Comparison of ENCODE assay signal across 8 mouse cellular contexts in the genomic region with DNA sequence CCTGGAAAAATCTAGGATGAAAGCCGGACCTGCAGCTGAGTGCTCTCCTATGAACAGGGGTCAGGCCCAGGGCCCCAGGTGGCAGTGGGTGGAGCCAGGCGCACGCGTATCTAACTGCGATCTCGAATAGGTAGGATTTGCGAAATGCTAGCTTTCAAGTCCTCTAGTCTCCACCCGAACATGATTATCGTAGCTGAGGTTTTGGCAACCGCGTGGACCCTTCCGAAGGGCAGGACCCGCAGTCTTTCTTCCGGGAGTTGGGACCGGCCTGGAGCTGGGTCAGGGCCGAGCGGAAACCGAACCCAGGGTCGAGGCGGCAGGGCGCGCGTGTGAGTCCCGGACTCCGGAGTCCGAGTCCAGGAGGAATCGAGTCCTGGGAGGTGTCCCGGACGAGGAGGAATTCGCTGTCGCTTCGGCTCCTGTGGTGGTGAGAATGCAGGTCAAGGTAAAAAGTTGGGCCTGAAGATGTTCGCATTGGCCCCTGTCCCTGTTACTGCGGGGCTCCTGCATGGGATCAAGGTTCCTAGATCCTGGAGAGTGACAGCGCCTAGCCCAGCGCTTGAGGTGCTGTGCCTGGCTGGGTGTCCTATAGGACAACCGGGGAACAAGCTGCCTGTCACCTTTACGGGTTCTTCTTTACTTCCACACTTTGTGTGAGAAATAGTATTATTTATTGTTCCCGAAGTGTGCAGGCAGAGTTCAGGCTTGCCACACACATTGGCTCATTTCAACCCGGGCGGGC. TPM values are rescaled to one million over a fixed set of nuclear protein-coding genes. Genes with fewer than 3 reads are reported as not detected.
DNase-seq lines count a peak whose midpoint lies in the region; ATAC-seq lines count a peak whose summit lies in the region.

A gene (plus strand): TSS at position 386 of the 742 bp plus-strand sequence.

- H3K27ac ChIP-seq in hindbrain, embryonic 13.5 days: no peak within 1 kb of the TSS
- no peak within 1 kb of the TSS for H3K27ac ChIP-seq in limb, embryonic 15.5 days
- H3K27ac ChIP-seq in midbrain, embryonic 16.5 days (ENCODE audit: low read length): no peak within 1 kb of the TSS

- H3K36me3 ChIP-seq in hindbrain, embryonic 13.5 days: no peaks in the 10 kb centered on the region
- no peaks in the 10 kb centered on the region for H3K36me3 ChIP-seq in limb, embryonic 15.5 days
- no peaks in the 10 kb centered on the region for H3K36me3 ChIP-seq in midbrain, embryonic 16.5 days (ENCODE audit: control insufficient read depth, insufficient read depth, low read length)

- H3K9ac ChIP-seq in hindbrain, embryonic 13.5 days: 0 out of 2 replicates have a peak within 1 kb of the TSS, but pooled peaks have one; percentile 62
- 0 out of 2 replicates have a peak within 1 kb of the TSS, but pooled peaks have one; percentile 3 for H3K9ac ChIP-seq in limb, embryonic 15.5 days
- peak within 1 kb of the TSS; percentile 57 for H3K9ac ChIP-seq in midbrain, embryonic 16.5 days (ENCODE audit: low read depth, low read length)

- H3K4me1 ChIP-seq in hindbrain, embryonic 13.5 days (replicated peaks): peaks cover 8% of the 10 kb centered on the region
- peaks cover 8% of the 10 kb centered on the region for H3K4me1 ChIP-seq in limb, embryonic 15.5 days
- no peaks in the 10 kb centered on the region; the same call in 1 of the 2 replicates for H3K4me1 ChIP-seq in midbrain, embryonic 16.5 days (ENCODE audit: control insufficient read depth, insufficient read depth, low read length)

- WGBS in hindbrain, embryonic 13.5 days: 8% methylated on average over 41 of the region's 41 CpGs
- 5% methylated on average over 41 of the region's 41 CpGs for WGBS in limb, embryonic 15.5 days
- 5% methylated on average over 41 of the region's 41 CpGs for WGBS in midbrain, embryonic 16.5 days

- H3K27me3 ChIP-seq in hindbrain, embryonic 13.5 days: peaks cover 19% of the 10 kb centered on the region
- peaks cover 5% of the 10 kb centered on the region for H3K27me3 ChIP-seq in limb, embryonic 15.5 days
- H3K27me3 ChIP-seq in midbrain, embryonic 16.5 days (ENCODE audit: control insufficient read depth, insufficient read depth, low read depth, low read length): peaks cover 4% of the 10 kb centered on the region; the same call in 1 of the 2 replicates

- no peak for ATAC-seq in cerebellum, adult (ENCODE audit: insufficient number of reproducible peaks, low FRiP score, low TSS enrichment)
- ATAC-seq in common myeloid progenitor, adult 5-6 weeks (replicated peaks; ENCODE audit: low read depth, poor library complexity, severe bottlenecking): peak; percentile 45
- no peak for ATAC-seq in hindbrain, embryonic 13.5 days (ENCODE audit: low FRiP score)
- ATAC-seq in limb, embryonic 15.5 days (ENCODE audit: insufficient number of reproducible peaks, low FRiP score, low TSS enrichment, low read depth): no peak
- no peak for ATAC-seq in midbrain, embryonic 16.5 days

- peak; percentile 12 to 20 for DNase-seq in cerebellum, postnatal 10 days
- no peak for DNase-seq in MN1 (ENCODE audit: low spot score)
- no peak for DNase-seq in gastrocnemius, adult 8-10 months (ENCODE audit: low spot score in 2 of 2)

- peak within 1 kb of the TSS; percentile 40 for H3K4me3 ChIP-seq in hindbrain, embryonic 13.5 days
- peak within 1 kb of the TSS; percentile 36 for H3K4me3 ChIP-seq in limb, embryonic 15.5 days
- peak within 1 kb of the TSS; percentile 43 for H3K4me3 ChIP-seq in midbrain, embryonic 16.5 days (ENCODE audit: low read depth, low read length)

- H3K9me3 ChIP-seq in hindbrain, embryonic 13.5 days: no peaks in the 10 kb centered on the region
- no peaks in the 10 kb centered on the region for H3K9me3 ChIP-seq in limb, embryonic 15.5 days
- no peaks in the 10 kb centered on the region for H3K9me3 ChIP-seq in midbrain, embryonic 16.5 days (replicated peaks; ENCODE audit: control insufficient read depth, low read length, poor library complexity, severe bottlenecking)

- peak within 1 kb of the TSS; percentile 71 for H3K4me2 ChIP-seq in hindbrain, embryonic 13.5 days
- peak within 1 kb of the TSS; percentile 81 for H3K4me2 ChIP-seq in limb, embryonic 15.5 days
- H3K4me2 ChIP-seq in midbrain, embryonic 16.5 days (ENCODE audit: low read length): peak within 1 kb of the TSS; percentile 83

RNA-seq across cellular contexts. Expression of the gene that starts here (rescaled TPM):
- total RNA-seq in common myeloid progenitor, adult 5-6 weeks (2017): 0.53 TPM in 1 of 2 replicates, not detected in the other
- 0.25 and 0.30 TPM in 2 replicates for polyA plus RNA-seq in hindbrain, embryonic 13.5 days (2015; fragmentation: Nextera tagmentation; extraction: Ambion mirVana)
- 0.12 and 0.16 TPM in 2 replicates for polyA plus RNA-seq in limb, embryonic 15.5 days (2015; fragmentation: Nextera tagmentation; extraction: Ambion mirVana)
- 0.34 and 0.48 TPM in 2 replicates for polyA plus RNA-seq in midbrain, embryonic 16.5 days (2015; fragmentation: Nextera tagmentation; extraction: Ambion mirVana)
- under 1 TPM in 2 of 4 experiments, not detected in 2; 0.07 to 0.11 TPM for total RNA-seq in gastrocnemius, adult 8-10 months (2022)

Comparison
In these comparisons a context has a peak if more than half of its experiments do, and no peak if none do; other contexts are left out.
1. Peak in ATAC-seq in common myeloid progenitor, adult 5-6 weeks; RNA of the gene not detected or under 1 TPM.
2. DNase-seq: peak in cerebellum, postnatal 10 days (2 of 2); none in MN1 (single experiment) and gastrocnemius, adult 8-10 months (0 of 2).
3. H3K9ac ChIP-seq: peak in every context shown above with its lines; median percentile 62 in hindbrain, embryonic 13.5 days; 57 in midbrain, embryonic 16.5 days; 3 in limb, embryonic 15.5 days.
4. Peak in every context shown above with its lines, with median percentiles within 50 percentile points of each other: H3K4me2 ChIP-seq and H3K4me3 ChIP-seq.